Mouse (Mus musculus): Measurements from ENCODE around the gene Gm10721. TPM values are rescaled to one million over a fixed set of nuclear protein-coding genes. Genes with fewer than 3 reads are reported as not detected.
"Not testable (repeated sequence)": the region's sequence is repeated elsewhere in the genome, so short reads cannot be mapped to it uniquely, and the experiment has no call there.

Gene Gm10721
- total RNA-seq, 2 experiments from 2014 or later, result not detected

GRCm38 (mm10) chr9:3023985-3024648 lies 11.2 kb downstream of the Gm10721 start:
- intact Hi-C loops (cut with DNase I), result not testable (repeated sequence)

GRCm38 (mm10) chr9:3024912-3025467 lies 12.1 kb downstream of the Gm10721 start, which contains the start of gene Gm10717:
Gene Gm10717 (plus strand): TSS chr9:3025417.
- intact Hi-C loops (cut with DNase I), result not testable (repeated sequence)
- DNase-seq (ENCODE audit: low spot score in 2 of 2), result peak; percentile 58 to 79

More at GRCm38 (mm10) chr9:3023985-3024648, 11.2 kb downstream of the Gm10721 start:
- peak; percentile 72 to 86 for DNase-seq (ENCODE audit: low spot score in 2 of 2)

- intact Hi-C loops (cut with DNase I), result not testable (repeated sequence)
These were observed 12.7 kb downstream of the Gm10721 start for GRCm38 (mm10) chr9:3025653-3026052.

GRCm38 (mm10) chr9:3026136-3026535 lies 13.2 kb downstream of the Gm10721 start:
- intact Hi-C loops (cut with DNase I), result not testable (repeated sequence)

More at GRCm38 (mm10) chr9:3025653-3026052, 12.7 kb downstream of the Gm10721 start:
- peak; percentile 63 to 89 for DNase-seq (ENCODE audit: low spot score in 2 of 2)

GRCm38 (mm10) chr9:3026741-3027140 lies 13.8 kb downstream of the Gm10721 start:
- intact Hi-C loops (cut with DNase I); DNase-seq (ENCODE audit: low spot score in 2 of 2): not testable (repeated sequence)

More at GRCm38 (mm10) chr9:3026136-3026535, 13.2 kb downstream of the Gm10721 start:
- DNase-seq (ENCODE audit: low spot score in 2 of 2), result not testable (repeated sequence)

- intact Hi-C loops (cut with DNase I); DNase-seq (ENCODE audit: low spot score in 2 of 2): not testable (repeated sequence)
These were observed 14.3 kb downstream of the Gm10721 start for GRCm38 (mm10) chr9:3027200-3027599.

GRCm38 (mm10) chr9:3029276-3030000 lies 16.5 kb downstream of the Gm10721 start:
- intact Hi-C loops (cut with DNase I), result not testable (repeated sequence)
- peak; percentile 36 to 57 for DNase-seq (ENCODE audit: low spot score in 2 of 2)

GRCm38 (mm10) chr9:3030677-3031318 lies 17.9 kb downstream of the Gm10721 start:
- DNase-seq (ENCODE audit: low spot score in 2 of 2); intact Hi-C loops (cut with DNase I): not testable (repeated sequence)

GRCm38 (mm10) chr9:3034299-3034698 lies 21.4 kb downstream of the Gm10721 start, which contains the start of gene Gm17535:
Gene Gm17535 (plus strand): TSS chr9:3034599.
- DNase-seq (ENCODE audit: low spot score in 2 of 2); intact Hi-C loops (cut with DNase I): not testable (repeated sequence)

GRCm38 (mm10) chr9:3036577-3036976 lies 23.6 kb downstream of the Gm10721 start, which contains the start of gene Gm10715:
Gene Gm10715 (plus strand): TSS chr9:3036877.
- DNase-seq (ENCODE audit: low spot score in 2 of 2), result not testable (repeated sequence)

GRCm38 (mm10) chr9:3038161-3038560 lies 25.2 kb downstream of the Gm10721 start:
- intact Hi-C loops (cut with DNase I), result not testable (repeated sequence)

More at GRCm38 (mm10) chr9:3036577-3036976, 23.6 kb downstream of the Gm10721 start, which contains the start of gene Gm10715:
- intact Hi-C loops (cut with DNase I), result not testable (repeated sequence)

More at GRCm38 (mm10) chr9:3038161-3038560, 25.2 kb downstream of the Gm10721 start:
- DNase-seq (ENCODE audit: low spot score in 2 of 2), result not testable (repeated sequence)

Small RNAs within 50 kb of the gene (microRNA-seq; reads per million reads assigned to microRNA genes)
- gene Mir101c, result 0 reads per million in 2 experiments

Other genes starting within 250 kb of the Gm10721 start
- not detected for gene Gm10722, start 12.2 kb upstream of the Gm10721 start, total RNA-seq (2021)
- not detected for gene Gm11168, start 9.8 kb upstream of the Gm10721 start, total RNA-seq (2021)
- not detected for gene Gm10720, start 2.5 kb downstream of the Gm10721 start, total RNA-seq (2021)
- gene Gm10719, start 4.3 kb downstream of the Gm10721 start, total RNA-seq (2021), result 1 to 10 TPM in 1 of 2 experiments, not detected in 1; 1.5 TPM
- under 1 TPM in 1 of 2 experiments, not detected in 1; 0.72 TPM for gene Gm10718, start 10.4 kb downstream of the Gm10721 start, total RNA-seq (2021)
- under 1 TPM in 1 of 2 experiments, not detected in 1; 0.68 TPM for gene Gm10717, start 12.3 kb downstream of the Gm10721 start, total RNA-seq (2021)
- gene Gm17535, start 21.5 kb downstream of the Gm10721 start, total RNA-seq (2021), result not detected
- gene Gm10715, start 23.7 kb downstream of the Gm10721 start, total RNA-seq (2021), result not detected